Comparison of ENCODE assay signal across 13 mouse cellular contexts in genomic region chr14:104537494-104538107, GRCm38 (mm10). TPM values are rescaled to one million over a fixed set of nuclear protein-coding genes. Genes with fewer than 3 reads are reported as not detected.
DNase-seq lines count a peak whose midpoint lies in the region; ATAC-seq lines count a peak whose summit lies in the region.
"Had no signal": no experiment of that assay in that cellular context is flagged by ENCODE, and none has a peak within 500 bp of the region (broad histone marks: within the 10 kb centered on the region; RNA-seq: fewer than 3 reads in every experiment).

No protein-coding gene starts in this region.

- no peaks in the 10 kb centered on the region for H3K27me3 ChIP-seq in hindbrain, embryonic 14.5 days (ENCODE audit: control insufficient read depth, insufficient read depth, low read length)
- 0 out of 2 replicates have a peak, but pooled peaks cover 5% of the 10 kb centered on the region for H3K27me3 ChIP-seq in neural tube, embryonic 12.5 days (replicated peaks)

- no peaks in the 10 kb centered on the region; the same call in 1 of the 2 replicates for H3K4me1 ChIP-seq in hindbrain, embryonic 14.5 days (replicated peaks; ENCODE audit: control insufficient read depth, insufficient read depth, low read length)
- peaks cover 11% of the 10 kb centered on the region for H3K4me1 ChIP-seq in neural tube, embryonic 12.5 days

- 20% methylated on average over 5 of the region's 5 CpGs for WGBS in hindbrain, embryonic 14.5 days
- 17% methylated on average over 5 of the region's 5 CpGs for WGBS in neural tube, embryonic 12.5 days

- peak; percentile 86 for ATAC-seq in hindbrain, embryonic 14.5 days (ENCODE audit: low FRiP score)
- peak; percentile 87 for ATAC-seq in neural tube, embryonic 12.5 days (ENCODE audit: low FRiP score, low read depth)
- ATAC-seq: lung, postnatal 0 days had no signal

- no peaks in the 10 kb centered on the region for H3K36me3 ChIP-seq in hindbrain, embryonic 14.5 days (replicated peaks; ENCODE audit: control insufficient read depth, insufficient read depth)
- no peaks in the 10 kb centered on the region for H3K36me3 ChIP-seq in neural tube, embryonic 12.5 days

- no peak overlapping the region for H3K9ac ChIP-seq in hindbrain, embryonic 14.5 days
- no peak overlapping the region for H3K9ac ChIP-seq in neural tube, embryonic 12.5 days

- no peak overlapping the region for H3K4me3 ChIP-seq in hindbrain, embryonic 14.5 days (replicated peaks; ENCODE audit: low read length)
- no peak overlapping the region for H3K4me3 ChIP-seq in neural tube, embryonic 12.5 days

- no peak overlapping the region for H3K27ac ChIP-seq in hindbrain, embryonic 14.5 days
- H3K27ac ChIP-seq in neural tube, embryonic 12.5 days, result no peak overlapping the region

- H3K4me2 ChIP-seq in hindbrain, embryonic 14.5 days (replicated peaks), result no peak overlapping the region
- no peak overlapping the region for H3K4me2 ChIP-seq in neural tube, embryonic 12.5 days (replicated peaks)
- H3K4me2 ChIP-seq: liver, embryonic 11.5 days had no signal

- DNase-seq in cerebellum, postnatal 10 days, result peak; percentile 32 to 59
- no peak for DNase-seq in cerebellum, adult 11 months
- DNase-seq in left cerebral cortex, postnatal 4 days, result peak; percentile 40
- DNase-seq in left cerebral cortex, postnatal 36 days (ENCODE audit: low spot score in 2 of 2), result no peak
- peak; percentile 51 for DNase-seq in hindbrain, embryonic 14.5 days (ENCODE audit: low spot score)
- no peak for DNase-seq in lung, postnatal 4 days
- no peak for DNase-seq in urinary bladder, postnatal 25 days (ENCODE audit: low spot score)
- DNase-seq: adrenal gland, postnatal 36 days; kidney, postnatal 4 days; thymus, postnatal 14 days had no signal

- intact Hi-C loops in left cerebral cortex, postnatal 4 days (cut with DNase I), result no loop called here
- intact Hi-C loops in left cerebral cortex, postnatal 36 days (cut with DNase I), result no loop called here

- no peaks in the 10 kb centered on the region for H3K9me3 ChIP-seq in hindbrain, embryonic 14.5 days (ENCODE audit: control insufficient read depth, low read length)
- H3K9me3 ChIP-seq in neural tube, embryonic 12.5 days, result no peaks in the 10 kb centered on the region

RNA-seq across cellular contexts. Expression of gene Rnf219, which starts 15.2 kb away (rescaled TPM):
- total RNA-seq in left cerebral cortex, postnatal 4 days (2021), result 10 to 100 TPM; 22.6 to 24.1 TPM
- total RNA-seq in left cerebral cortex, postnatal 36 days (2021), result 10 to 100 TPM; 15.1 to 19.3 TPM
- polyA plus RNA-seq in hindbrain, embryonic 14.5 days (2014; fragmentation: Nextera tagmentation; extraction: Ambion mirVana), result 31.2 and 34.6 TPM in 2 replicates
- polyA plus RNA-seq in neural tube, embryonic 12.5 days (2016; fragmentation: Nextera tagmentation; extraction: Ambion mirVana), result 36.8 and 37.1 TPM in 2 replicates

Comparison
In these comparisons a context has a peak if more than half of its experiments do, and no peak if none do; other contexts are left out.
1. DNase-seq: peak in cerebellum, postnatal 10 days (2 of 2), left cerebral cortex, postnatal 4 days (single experiment) and hindbrain, embryonic 14.5 days (single experiment); none in cerebellum, adult 11 months (single experiment), left cerebral cortex, postnatal 36 days (0 of 2), lung, postnatal 4 days (0 of 2) and urinary bladder, postnatal 25 days (single experiment).